Mouse (Mus musculus): Measurements from ENCODE around the gene Bsnd. TPM values are rescaled to one million over a fixed set of nuclear protein-coding genes. Genes with fewer than 3 reads are reported as not detected.
A peak's percentile ranks its signal among the peaks of the same experiment; 100 is the strongest.

Bsnd gene
- total and polyA plus RNA-seq, 3 experiments, result 0.59 to 3.0 (median 1.8) TPM

GRCm38 (mm10) chr4:106474241-106474640, 17.8 kb downstream of the Bsnd start (continued):
- no peak for TF ChIP-seq MAZ (IDR thresholded peaks at IDR 0.05; ENCODE audit: low read depth, low read length)
- no peak for TF ChIP-seq JUN (IDR thresholded peaks at IDR 0.05; ENCODE audit: insufficient read depth, low read depth, low read length)
- no peak for TF ChIP-seq E2F4 (IDR thresholded peaks at IDR 0.05; ENCODE audit: insufficient replicate concordance, low read depth, low read length)
- no peak for TF ChIP-seq UBTF (IDR thresholded peaks at IDR 0.05; ENCODE audit: low read depth, low read length)
- 0 out of 2 replicates have a peak, but pooled peaks have one; percentile 19 for TF ChIP-seq MYC (IDR thresholded peaks at IDR 0.05; ENCODE audit: low read depth, low read length)
- TF ChIP-seq MEF2A (IDR thresholded peaks at IDR 0.05; ENCODE audit: borderline replicate concordance, low read depth, low read length), result no peak

- dilution Hi-C loops (cut with MboI; ENCODE audit: extremely low pct_ligation_motif_present, extremely low pct_unique_long_range_greater_than_20kb, low sequenced_read_pairs), result no loop called here
Measured at GRCm38 (mm10) chr4:106472335-106472734, 19.7 kb downstream of the Bsnd start.

GRCm38 (mm10) chr4:106470921-106471320, 21.2 kb downstream of the Bsnd start:
- in situ Hi-C loops (cut with MboI; ENCODE audit: low pct_ligation_motif_present, low pct_unique_long_range_greater_than_20kb, low sequenced_read_pairs) (loop anchor here (5.0 kb wide), 1 partner anchor 61 kb away; no protein-coding TSS in a partner anchor), dilution Hi-C loops (cut with MboI; ENCODE audit: extremely low pct_ligation_motif_present, extremely low pct_unique_long_range_greater_than_20kb, low sequenced_read_pairs) (no loop called here)
- Histone ChIP-seq H3K4me2 (ENCODE audit: insufficient read depth, low read depth, poor library complexity, severe bottlenecking) (no peak overlapping the region), H3K9me3 (replicated peaks; ENCODE audit: low read length) (no peaks in the 10 kb centered on the region), H3K27me3 (replicated peaks) (peaks cover 27% of the 10 kb centered on the region), H3K4me3 (replicated peaks in 1 of 3; ENCODE audit: low read depth in 2 of 3, low read length in 2 of 3, poor library complexity in 1 of 3) (no peak overlapping the region), H3K79me2 (replicated peaks; ENCODE audit: control insufficient read depth, extremely low read depth, insufficient read depth, poor library complexity, severe bottlenecking) (no peaks in the 10 kb centered on the region), H3K4me1 (ENCODE audit: control insufficient read depth in 1 of 2, insufficient read depth in 2 of 2) (peaks cover 0 to 10% of the 10 kb centered on the region in 2 experiments; a peak in 2 of 4 replicates), H3K27ac (ENCODE audit: insufficient read depth, low read depth) (no peak overlapping the region), H3K9ac (ENCODE audit: insufficient read depth, low read depth) (no peak overlapping the region), H3K36me3 (replicated peaks in 1 of 2; ENCODE audit: control insufficient read depth in 1 of 2, insufficient read depth in 1 of 2, low read length in 1 of 2) (no peaks in the 10 kb centered on the region)
- no peak for DNase-seq (ENCODE audit: extremely low read depth)
- TF ChIP-seq MYC (IDR thresholded peaks at IDR 0.05; ENCODE audit: low read depth, low read length), result no peak
- TF ChIP-seq MEF2A (IDR thresholded peaks at IDR 0.05; ENCODE audit: borderline replicate concordance, low read depth, low read length), result no peak
- no peak for TF ChIP-seq BHLHE40 (IDR thresholded peaks at IDR 0.05; ENCODE audit: low read depth, low read length)
- no peak for TF ChIP-seq UBTF (IDR thresholded peaks at IDR 0.05; ENCODE audit: low read depth, low read length)
- no peak for TF ChIP-seq MAZ (IDR thresholded peaks at IDR 0.05; ENCODE audit: low read depth, low read length)
- TF ChIP-seq ETS1 (conservative IDR thresholded peaks at IDR 0.05; ENCODE audit: low read depth, low read length), result no peak
- TF ChIP-seq ELF1 (IDR thresholded peaks at IDR 0.05; ENCODE audit: low read depth, low read length), result no peak
- TF ChIP-seq ZNF384 (IDR thresholded peaks at IDR 0.05; ENCODE audit: low read depth, low read length), result no peak
- no peak for TF ChIP-seq TCF12 (IDR thresholded peaks at IDR 0.05; ENCODE audit: low read depth, low read length)
- TF ChIP-seq JUN (IDR thresholded peaks at IDR 0.05; ENCODE audit: insufficient read depth, low read depth, low read length), result no peak
- TF ChIP-seq USF1 (IDR thresholded peaks at IDR 0.05; ENCODE audit: low read depth, low read length), result no peak
- no peak for TF ChIP-seq TBP (conservative IDR thresholded peaks at IDR 0.05; ENCODE audit: low read depth, low read length)

More at GRCm38 (mm10) chr4:106472335-106472734, 19.7 kb downstream of the Bsnd start:
- Histone ChIP-seq H3K79me2 (replicated peaks; ENCODE audit: control insufficient read depth, extremely low read depth, insufficient read depth, poor library complexity, severe bottlenecking) (no peaks in the 10 kb centered on the region), H3K4me3 (replicated peaks in 1 of 3; ENCODE audit: low read depth in 2 of 3, low read length in 2 of 3, poor library complexity in 1 of 3) (no peak overlapping the region), H3K27ac (ENCODE audit: insufficient read depth, low read depth) (no peak overlapping the region), H3K4me1 (ENCODE audit: control insufficient read depth in 1 of 2, insufficient read depth in 2 of 2) (peaks cover 0 to 10% of the 10 kb centered on the region in 2 experiments; a peak in 2 of 4 replicates), H3K9ac (ENCODE audit: insufficient read depth, low read depth) (no peak overlapping the region), H3K9me3 (replicated peaks; ENCODE audit: low read length) (no peaks in the 10 kb centered on the region), H3K4me2 (ENCODE audit: insufficient read depth, low read depth, poor library complexity, severe bottlenecking) (no peak overlapping the region), H3K36me3 (replicated peaks in 1 of 2; ENCODE audit: control insufficient read depth in 1 of 2, insufficient read depth in 1 of 2, low read length in 1 of 2) (no peaks in the 10 kb centered on the region), H3K27me3 (replicated peaks) (peaks cover 31% of the 10 kb centered on the region)
- peak; percentile 81 for DNase-seq (ENCODE audit: extremely low read depth)
- TF ChIP-seq NRF1 (IDR thresholded peaks at IDR 0.05; ENCODE audit: low read depth, low read length) (no peak), NELFE (IDR thresholded peaks at IDR 0.05; ENCODE audit: low read depth, low read length) (peak; percentile 20; the same call in 1 of the 2 replicates), IRF4 (IDR thresholded peaks at IDR 0.05; ENCODE audit: low read depth, low read length) (no peak), MYC (IDR thresholded peaks at IDR 0.05; ENCODE audit: low read depth, low read length) (no peak), USF1 (IDR thresholded peaks at IDR 0.05; ENCODE audit: low read depth, low read length) (no peak), CHD1 (IDR thresholded peaks at IDR 0.05; ENCODE audit: low read depth, low read length) (no peak), ZC3H11A (IDR thresholded peaks at IDR 0.05; ENCODE audit: low read depth, low read length) (no peak), POLR2A (IDR thresholded peaks at IDR 0.05; ENCODE audit: low read depth, low read length) (no peak), MAFK (IDR thresholded peaks at IDR 0.05; ENCODE audit: insufficient replicate concordance, low read length) (no peak), CTCF (conservative IDR thresholded peaks at IDR 0.05 in 1 of 2, IDR thresholded peaks at IDR 0.05 in 1 of 2; ENCODE audit: low read depth in 2 of 2, low read length in 2 of 2) (peak; percentile 57 to 98), SMC3 (IDR thresholded peaks at IDR 0.05; ENCODE audit: low read depth, low read length) (peak; percentile 88), GABPA (IDR thresholded peaks at IDR 0.05; ENCODE audit: insufficient replicate concordance, low read depth, low read length) (no peak), RCOR1 (conservative IDR thresholded peaks at IDR 0.05; ENCODE audit: low read depth, low read length) (no peak), EP300 (IDR thresholded peaks at IDR 0.05; ENCODE audit: low read length) (no peak), ELF1 (IDR thresholded peaks at IDR 0.05; ENCODE audit: low read depth, low read length) (no peak), RAD21 (IDR thresholded peaks at IDR 0.05; ENCODE audit: low read depth, low read length) (peak; percentile 91)
- in situ Hi-C loops (cut with MboI; ENCODE audit: low pct_ligation_motif_present, low pct_unique_long_range_greater_than_20kb, low sequenced_read_pairs), result loop anchor here (5.0 kb wide), 1 partner anchor 60 kb away; no protein-coding TSS in a partner anchor

Measured in CH12.LX (cell line).